Mouse (Mus musculus): ENCODE measurements around the gene Cisd1.

GRCm38 (mm10) chr10:71332376-71332775 is 12.4 kb downstream of the Cisd1 start:
- TF ChIP-seq POLR2A (IDR thresholded peaks at IDR 0.05; ENCODE audit: extremely low read depth, insufficient read depth, low read length) (no peak), CTCF (IDR thresholded peaks at IDR 0.05; ENCODE audit: extremely low read depth, insufficient read depth, low read length) (peak; percentile 28; the same call in 1 of the 2 replicates)

Data from cortical plate, adult 2 months (tissue).